Mouse (Mus musculus): ENCODE results near the gene Popdc2.

- TF ChIP-seq POLR2A (IDR thresholded peaks at IDR 0.05; ENCODE audit: low read depth, low read length) (no peak), CTCF (IDR thresholded peaks at IDR 0.05; ENCODE audit: extremely low read depth, insufficient read length, insufficient replicate concordance, low read depth, low read length) (no peak)
Measured at GRCm38 (mm10) chr16:38344941-38345725, 16.9 kb upstream of the Popdc2 start.
